Mouse (Mus musculus) MEL (cell line): Measurements from ENCODE around the gene Tmem179. TPM values are rescaled to one million over a fixed set of nuclear protein-coding genes. Genes with fewer than 3 reads are reported as not detected.

Experiments used
- DNase-seq: peaks from one replicate; pipeline ENCODE4 v3.0.0; 2011; ENCODE audit warnings: low read depth, low spot score
- H3K27ac ChIP-seq: 2 replicates; pipeline ENCODE4 v1.5.1; 2012; ENCODE audit warnings: low read depth, mild to moderate bottlenecking, control low read depth, low read length, moderate library complexity; ENCODE audit not compliant: control insufficient read depth
- H3K27me3 ChIP-seq, 2 experiments: fragments of 150-350 bp in 1 of 2; sonication (generic) in 1 of 2; 2 replicates each; pipeline ENCODE4 v1.6.1; 2012; ENCODE audit warnings: low read length in 2 of 2, mild to moderate bottlenecking in 2 of 2, improper control_type of control experiment in 1 of 2, moderate library complexity in 1 of 2; ENCODE audit not compliant: insufficient read depth in 2 of 2, control insufficient read depth in 1 of 2
- H3K36me3 ChIP-seq, 2 experiments: 2 replicates each; pipeline ENCODE4 v1.6.1; 2012 to 2014; ENCODE audit warnings: low read length in 2 of 2, improper control_type of control experiment in 1 of 2, inconsistent platforms in 1 of 2, mild to moderate bottlenecking in 1 of 2; ENCODE audit not compliant: insufficient read depth in 2 of 2, control insufficient read depth in 1 of 2
- H3K4me1 ChIP-seq, 2 experiments: fragments of 150-350 bp in 1 of 2; sonication (generic) in 1 of 2; 2 replicates each; pipeline ENCODE4 v1.6.1; 2012; ENCODE audit warnings: low read length in 2 of 2, improper control_type of control experiment in 1 of 2, mild to moderate bottlenecking in 1 of 2; ENCODE audit not compliant: insufficient read depth in 2 of 2, control insufficient read depth in 1 of 2
- H3K4me3 ChIP-seq, 2 experiments: fragments of 150-350 bp in 1 of 2; sonication (generic) in 1 of 2; 2 replicates each; pipeline ENCODE4 v1.5.1; 2012; ENCODE audit warnings: low read depth in 2 of 2, low read length in 2 of 2, mild to moderate bottlenecking in 2 of 2, moderate library complexity in 2 of 2, control low read depth in 1 of 2, improper control_type of control experiment in 1 of 2; ENCODE audit not compliant: control insufficient read depth in 1 of 2, insufficient read depth in 1 of 2
- H3K79me2 ChIP-seq: 2 replicates; pipeline ENCODE4 v1.6.1; 2012; ENCODE audit warnings: mild to moderate bottlenecking, low read length, moderate library complexity; ENCODE audit not compliant: control insufficient read depth, poor library complexity, insufficient read depth
- H3K9ac ChIP-seq: 2 replicates; pipeline ENCODE4 v1.6.1; 2012; ENCODE audit warnings: low read depth, mild to moderate bottlenecking, control low read depth, low read length, moderate library complexity; ENCODE audit not compliant: control insufficient read depth, poor library complexity, severe bottlenecking
- H3K9me3 ChIP-seq: fragments of 150-350 bp; sonication (generic); replicated peaks from 2 replicates; pipeline ENCODE4 v1.6.1; 2012; ENCODE audit warnings: mild to moderate bottlenecking, low read length, improper control_type of control experiment, moderate library complexity; ENCODE audit not compliant: insufficient read depth
- CHD2 ChIP-seq: IDR thresholded peaks from 2 replicates; pipeline ENCODE4 v1.6.1; 2011; ENCODE audit warnings: low read length, improper control_type of control experiment
- CTCF ChIP-seq, 3 experiments: IDR thresholded peaks in 2 of 3; conservative IDR thresholded peaks in 1 of 3; 2 replicates each; pipeline ENCODE4 v1.5.1; 2011 to 2012; ENCODE audit warnings: low read length in 3 of 3, low read depth in 2 of 3, mild to moderate bottlenecking in 2 of 3, improper control_type of control experiment in 1 of 3, inconsistent platforms in 1 of 3, mixed read lengths in 1 of 3, moderate library complexity in 1 of 3; ENCODE audit not compliant: control insufficient read depth in 1 of 3, insufficient read depth in 1 of 3, poor library complexity in 1 of 3, severe bottlenecking in 1 of 3
- ELF1 ChIP-seq: IDR thresholded peaks from 2 replicates; pipeline ENCODE4 v1.6.1; 2014; ENCODE audit warnings: low read depth, mild to moderate bottlenecking, inconsistent platforms, low read length, improper control_type of control experiment, moderate library complexity
- JUND ChIP-seq: IDR thresholded peaks from 2 replicates; pipeline ENCODE4 v1.6.1; 2011; ENCODE audit warnings: low read depth, mild to moderate bottlenecking, improper control_type of control experiment, low read length
- MAFK ChIP-seq: IDR thresholded peaks from 2 replicates; pipeline ENCODE4 v1.6.1; 2011; ENCODE audit warnings: low read depth, mild to moderate bottlenecking, low read length, improper control_type of control experiment, borderline replicate concordance
- MAZ ChIP-seq: IDR thresholded peaks from 2 replicates; pipeline ENCODE4 v1.6.1; 2012; ENCODE audit warnings: low read depth, mild to moderate bottlenecking, inconsistent platforms, low read length, improper control_type of control experiment
- MEF2A ChIP-seq: IDR thresholded peaks from 2 replicates; pipeline ENCODE4 v1.6.1; 2014; ENCODE audit warnings: low read depth, mild to moderate bottlenecking, inconsistent platforms, low read length, improper control_type of control experiment; ENCODE audit not compliant: poor library complexity, insufficient replicate concordance, severe bottlenecking; ENCODE audit errors: extremely low read depth
- MXI1 ChIP-seq: IDR thresholded peaks from 2 replicates; pipeline ENCODE4 v1.6.1; 2011; ENCODE audit warnings: mild to moderate bottlenecking, low read depth, low read length, improper control_type of control experiment
- NELFE ChIP-seq: IDR thresholded peaks from 2 replicates; pipeline ENCODE4 v1.6.1; 2011; ENCODE audit warnings: low read depth, low read length, improper control_type of control experiment
- POLR2A ChIP-seq, 2 experiments: IDR thresholded peaks; 2 replicates each; pipeline ENCODE4 v1.6.1; 2011 to 2012; ENCODE audit warnings: low read length in 2 of 2, mild to moderate bottlenecking in 2 of 2, control low read depth in 1 of 2, improper control_type of control experiment in 1 of 2, low read depth in 1 of 2, moderate library complexity in 1 of 2; ENCODE audit not compliant: control insufficient read depth in 1 of 2, insufficient read depth in 1 of 2, poor library complexity in 1 of 2
- RCOR1 ChIP-seq: IDR thresholded peaks from 2 replicates; pipeline ENCODE4 v1.6.1; 2012; ENCODE audit warnings: low read depth, mild to moderate bottlenecking, inconsistent platforms, low read length, improper control_type of control experiment
- SMC3 ChIP-seq: IDR thresholded peaks from 2 replicates; pipeline ENCODE4 v1.6.1; 2011; ENCODE audit warnings: low read depth, low read length, improper control_type of control experiment
- TAL1 ChIP-seq: IDR thresholded peaks from 2 replicates; pipeline ENCODE4 v1.6.1; 2012; ENCODE audit warnings: mild to moderate bottlenecking, inconsistent platforms, low read length, moderate library complexity, mixed read lengths
- TBP ChIP-seq: IDR thresholded peaks from 2 replicates; pipeline ENCODE4 v1.8.0; 2011; ENCODE audit warnings: low read depth, low read length, improper control_type of control experiment
- UBTF ChIP-seq: IDR thresholded peaks from 2 replicates; pipeline ENCODE4 v1.6.1; 2012; ENCODE audit warnings: low read depth, mild to moderate bottlenecking, inconsistent platforms, low read length, improper control_type of control experiment, moderate library complexity, borderline replicate concordance; ENCODE audit not compliant: insufficient read depth
- USF2 ChIP-seq, 2 experiments: IDR thresholded peaks; 2 replicates each; pipeline ENCODE4 v1.6.1; 2011 to 2012; ENCODE audit warnings: improper control_type of control experiment in 2 of 2, low read length in 2 of 2, borderline replicate concordance in 1 of 2, inconsistent platforms in 1 of 2, low read depth in 1 of 2, mild to moderate bottlenecking in 1 of 2; ENCODE audit not compliant: insufficient read depth in 1 of 2
- ZC3H11A ChIP-seq: IDR thresholded peaks from 2 replicates; pipeline ENCODE4 v1.6.1; 2012; ENCODE audit warnings: low read depth, mild to moderate bottlenecking, inconsistent platforms, low read length, improper control_type of control experiment
- ZNF384 ChIP-seq: IDR thresholded peaks from 2 replicates; pipeline ENCODE4 v1.6.1; 2012; ENCODE audit warnings: low read depth, mild to moderate bottlenecking, inconsistent platforms, low read length, improper control_type of control experiment
- polyA plus RNA-seq, 2 experiments: library from polyadenylated mRNA; stranded (reverse) in 1 of 2; unstranded in 1 of 2; fragments of >175 nt in 1 of 2; fragments of >200 nt in 1 of 2; gene quantifications; 2 replicates each; pipeline versions ENCODE4 v1.2.1 to v1.2.4; 2012; ENCODE audit warnings: low replicate concordance in 2 of 2, low read depth in 1 of 2; ENCODE audit not compliant: insufficient read length in 2 of 2, insufficient read depth in 1 of 2, missing spikeins in 1 of 2
- total RNA-seq: library from RNA; depleted of rRNA; stranded (reverse); fragments of 300-350 nt; gene quantifications from 2 replicates; pipeline ENCODE4 v1.2.3, GENCODE M21; 2012

The Tmem179 gene
- total and polyA plus RNA-seq, 3 experiments: 0.08 to 0.10 TPM; not detected in 1

DNA sequence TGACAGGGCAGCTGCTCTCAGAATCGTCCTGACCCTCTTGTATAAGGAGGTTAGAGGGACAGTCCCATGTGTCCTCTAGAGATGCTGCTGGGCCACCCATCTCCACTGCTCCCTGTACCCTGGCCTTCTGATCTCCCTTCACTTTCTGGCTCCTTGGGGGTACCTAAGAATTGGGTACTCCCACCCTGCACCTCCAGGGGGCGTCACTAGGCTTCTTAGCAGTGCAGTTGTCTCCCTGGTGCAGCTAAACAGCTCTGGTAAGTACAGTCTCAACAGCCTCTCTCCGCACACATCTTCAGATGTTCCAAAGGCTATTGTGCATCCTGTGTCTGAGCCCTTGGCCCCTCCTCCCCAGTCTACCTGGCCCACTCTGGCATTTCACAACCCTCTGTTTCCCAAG is 1.6 kb downstream of the Tmem179 start:
- H3K27me3 ChIP-seq: no peaks in the 10 kb centered on the region
- DNase-seq: no peak
- H3K4me1 ChIP-seq: no peaks in the 10 kb centered on the region

DNA sequence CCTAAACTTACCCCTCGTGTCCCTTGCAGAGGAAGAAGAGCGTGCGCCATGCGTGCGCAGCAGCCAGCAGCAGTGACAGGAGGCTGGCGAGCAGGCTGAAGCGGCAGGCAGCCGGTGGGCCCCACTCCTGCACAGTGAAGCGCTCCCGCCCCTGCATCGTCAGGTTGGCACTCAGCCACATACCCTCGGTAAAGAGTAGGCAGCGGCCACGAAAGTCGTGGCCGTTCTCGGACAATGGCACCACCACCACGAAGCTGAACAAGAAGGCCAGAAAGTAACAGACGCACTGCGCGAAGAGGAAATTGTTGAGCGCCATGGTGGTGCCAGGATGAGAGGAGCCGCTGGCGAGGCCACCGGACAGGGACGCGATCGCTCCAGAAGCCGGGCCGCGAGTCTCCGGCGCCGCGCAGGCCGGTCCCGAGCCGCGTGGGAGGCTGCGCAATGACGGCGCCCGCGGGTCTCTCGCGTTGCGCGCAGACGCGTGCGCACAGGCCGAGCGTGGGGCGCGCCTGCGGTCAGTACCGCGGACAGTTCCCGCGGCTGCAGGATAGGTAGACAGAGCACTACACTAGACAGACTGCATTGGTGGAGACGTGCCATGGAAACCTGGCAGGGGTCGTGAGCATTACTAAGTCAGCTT is 5.7 kb downstream of the Tmem179 start:
- Histone ChIP-seq H3K79me2 (no peaks in the 10 kb centered on the region), H3K9me3 (no peaks in the 10 kb centered on the region), H3K27me3 (no peaks in the 10 kb centered on the region), H3K27ac (no peak overlapping the region), H3K36me3 (no peaks in the 10 kb centered on the region), H3K9ac (no peak overlapping the region), H3K4me1 (no peaks in the 10 kb centered on the region), H3K4me3 (no peak overlapping the region)
- DNase-seq: peak; percentile 32
- TF ChIP-seq RCOR1 (no peak), CHD2 (no peak), TBP (no peak), ZNF384 (no peak), TAL1 (no peak), ZC3H11A (no peak), POLR2A (IDR thresholded peaks at IDR 0.05; ENCODE audit: control insufficient read depth in 1 of 2, insufficient read depth in 1 of 2, low read depth in 1 of 2, low read length in 2 of 2, poor library complexity in 1 of 2) (no peak), NELFE (no peak), MXI1 (no peak), USF2 (IDR thresholded peaks at IDR 0.05; ENCODE audit: borderline replicate concordance in 1 of 2, insufficient read depth in 1 of 2, low read depth in 1 of 2, low read length in 2 of 2) (no peak)

More for the DNA sequence above, 1.6 kb downstream of the Tmem179 start:
- Histone ChIP-seq H3K79me2 (no peaks in the 10 kb centered on the region), H3K36me3 (no peaks in the 10 kb centered on the region), H3K9me3 (no peaks in the 10 kb centered on the region)
- TF ChIP-seq NELFE (no peak), UBTF (no peak), MAZ (no peak), MEF2A (no peak), ELF1 (no peak), POLR2A (IDR thresholded peaks at IDR 0.05; ENCODE audit: control insufficient read depth in 1 of 2, insufficient read depth in 1 of 2, low read depth in 1 of 2, low read length in 2 of 2, poor library complexity in 1 of 2) (no peak), JUND (no peak), CTCF (IDR thresholded peaks at IDR 0.05 in 2 of 3, conservative IDR thresholded peaks at IDR 0.05 in 1 of 3; ENCODE audit: control insufficient read depth in 1 of 3, insufficient read depth in 1 of 3, low read depth in 2 of 3, low read length in 3 of 3, poor library complexity in 1 of 3, severe bottlenecking in 1 of 3) (peak; percentile 43 to 55 (median 51)), MAFK (no peak), SMC3 (peak; percentile 29), ZNF384 (no peak)
- TF ChIP-seq, all 39 proteins: peak for 2
- H3K9ac ChIP-seq: no peak overlapping the region
- H3K4me3 ChIP-seq: no peak overlapping the region
- H3K27ac ChIP-seq: no peak overlapping the region
